10 mouse cellular contexts compared by ENCODE assay signal in the genomic region with DNA sequence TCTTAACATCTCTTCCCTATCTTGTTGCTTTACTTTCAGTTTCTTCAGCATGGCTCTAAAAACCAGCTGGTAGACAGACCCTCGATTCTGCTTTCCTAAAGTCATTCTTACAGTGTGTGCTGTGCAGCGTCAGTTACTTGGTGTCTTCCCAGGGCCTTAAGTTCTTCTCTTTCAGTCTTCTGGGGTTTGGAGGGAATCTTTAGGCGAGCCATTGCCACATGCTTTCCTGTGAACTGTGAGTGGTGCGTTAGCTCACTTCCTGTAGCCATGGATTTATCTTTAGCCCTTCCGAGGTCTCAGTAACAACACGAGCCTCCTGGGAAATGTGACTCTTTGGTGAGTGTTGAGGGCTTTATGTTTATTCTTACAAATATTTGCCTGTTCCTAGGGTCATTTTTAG.
A peak's percentile ranks its signal among the peaks of the same experiment; 100 is the strongest.
DNase-seq lines count a peak whose midpoint lies in the region; ATAC-seq and TF ChIP-seq lines count a peak whose summit lies in the region.
"Had no signal": no experiment of that assay in that cellular context is flagged by ENCODE, and none has a peak within 500 bp of the region (broad histone marks: within the 10 kb centered on the region; RNA-seq: fewer than 3 reads in every experiment).

No protein-coding gene starts in this region.

- no peaks in the 10 kb centered on the region for H3K27me3 ChIP-seq in G1E (ENCODE audit: insufficient read depth, low read length)
- no peaks in the 10 kb centered on the region for H3K27me3 ChIP-seq in myocyte (ENCODE audit: control insufficient read depth, insufficient read depth, insufficient read length)
- H3K27me3 ChIP-seq in hindbrain, embryonic 12.5 days = no peaks in the 10 kb centered on the region
- no peaks in the 10 kb centered on the region for H3K27me3 ChIP-seq in midbrain, postnatal 0 days (ENCODE audit: insufficient read depth, low read length)
- H3K27me3 ChIP-seq: Patski had no signal

- no peak overlapping the region for H3K4me3 ChIP-seq in layer of hippocampus, adult 2 months
- H3K4me3 ChIP-seq in G1E (ENCODE audit: low read depth, low read length) (no peak overlapping the region), myocyte (no peak overlapping the region)
- H3K4me3 ChIP-seq in hindbrain, embryonic 12.5 days = no peak overlapping the region
- H3K4me3 ChIP-seq in midbrain, postnatal 0 days (ENCODE audit: low read depth, low read length) = no peak overlapping the region

- peaks cover 7% of the 10 kb centered on the region for H3K4me1 ChIP-seq in G1E (ENCODE audit: insufficient read depth, low read depth, low read length)
- no peaks in the 10 kb centered on the region for H3K4me1 ChIP-seq in hindbrain, embryonic 12.5 days
- H3K4me1 ChIP-seq in midbrain, postnatal 0 days (ENCODE audit: insufficient read depth, low read length) = no peaks in the 10 kb centered on the region

- TF ChIP-seq CTCF in layer of hippocampus, adult 2 months (conservative IDR thresholded peaks at IDR 0.05) = no peak
- no peak for TF ChIP-seq CTCF in G1E (IDR thresholded peaks at IDR 0.05; ENCODE audit: low read depth, low read length)
- TF ChIP-seq CTCF in midbrain, postnatal 0 days (IDR thresholded peaks at IDR 0.05) = no peak

- peak overlapping the region; percentile 80 for H3K4me2 ChIP-seq in myocyte (ENCODE audit: low read depth)
- H3K4me2 ChIP-seq in hindbrain, embryonic 12.5 days (replicated peaks) = no peak overlapping the region
- H3K4me2 ChIP-seq in midbrain, postnatal 0 days (ENCODE audit: low read depth, low read length, poor library complexity, severe bottlenecking) = no peak overlapping the region

- 75% methylated on average over 6 of the region's 6 CpGs for WGBS in hindbrain, embryonic 12.5 days
- WGBS in midbrain, postnatal 0 days = 80% methylated on average over 6 of the region's 6 CpGs

- ATAC-seq in G1E (ENCODE audit: extremely low read depth, insufficient number of reproducible peaks, low FRiP score, poor library complexity, severe bottlenecking) = peak; percentile 60
- peak; percentile 42 to 52 for ATAC-seq in hematopoietic stem cell, adult 5-6 weeks (replicated peaks in 1 of 2; ENCODE audit: insufficient read depth in 1 of 2, low FRiP score in 2 of 2, low TSS enrichment in 1 of 2, low read depth in 1 of 2, poor library complexity in 2 of 2, severe bottlenecking in 2 of 2)
- no peak for ATAC-seq in hindbrain, embryonic 12.5 days (ENCODE audit: low FRiP score)
- no peak for ATAC-seq in midbrain, postnatal 0 days (ENCODE audit: low FRiP score)
- ATAC-seq: hindbrain, postnatal 0 days; Patski had no signal

- H3K79me2 ChIP-seq in myocyte (ENCODE audit: control insufficient read depth, insufficient read depth) = peaks cover 4% of the 10 kb centered on the region

- no peak overlapping the region for H3K9ac ChIP-seq in hindbrain, embryonic 12.5 days
- H3K9ac ChIP-seq in midbrain, postnatal 0 days (replicated peaks; ENCODE audit: low read length, poor library complexity, severe bottlenecking) = no peak overlapping the region

- TF ChIP-seq POLR2A in myocyte (IDR thresholded peaks at IDR 0.05; ENCODE audit: insufficient read length, low read depth) = no peak

- H3K36me3 ChIP-seq in G1E (replicated peaks) = peaks cover 13% of the 10 kb centered on the region
- peaks cover 15% of the 10 kb centered on the region for H3K36me3 ChIP-seq in myocyte (ENCODE audit: control insufficient read depth, insufficient read depth)
- H3K36me3 ChIP-seq in hindbrain, embryonic 12.5 days = no peaks in the 10 kb centered on the region
- no peaks in the 10 kb centered on the region for H3K36me3 ChIP-seq in midbrain, postnatal 0 days (ENCODE audit: insufficient read depth, low read length)

- DNase-seq in layer of hippocampus, adult 2 months (ENCODE audit: low spot score in 2 of 2) = no peak
- no peak for DNase-seq in layer of hippocampus, adult 11-12 months (ENCODE audit: low spot score)
- no peak for DNase-seq in G1E (ENCODE audit: low spot score)
- DNase-seq in midbrain, postnatal 0 days (ENCODE audit: low spot score) = no peak
- DNase-seq in retina, embryonic 14.5 days (ENCODE audit: low spot score) = no peak

- H3ac ChIP-seq in myocyte (ENCODE audit: control insufficient read depth, insufficient read length) = no peak overlapping the region

- H3K9me3 ChIP-seq in G1E (replicated peaks) = no peaks in the 10 kb centered on the region
- H3K9me3 ChIP-seq in hindbrain, embryonic 12.5 days (replicated peaks) = no peaks in the 10 kb centered on the region
- no peaks in the 10 kb centered on the region for H3K9me3 ChIP-seq in midbrain, postnatal 0 days (ENCODE audit: low read length)

- 0 out of 2 replicates have a peak overlapping the region, but pooled peaks have one; percentile 14 for H3K27ac ChIP-seq in layer of hippocampus, adult 2 months
- no peak overlapping the region for H3K27ac ChIP-seq in hindbrain, embryonic 12.5 days
- H3K27ac ChIP-seq in midbrain, postnatal 0 days (ENCODE audit: low read depth, low read length) = no peak overlapping the region
- H3K27ac ChIP-seq: hindbrain, postnatal 0 days had no signal

TF ChIP-seq in myocyte, 11 proteins besides CTCF, POLR2A, EP300 and RAD21:
- TF ChIP-seq CEBPB (IDR thresholded peaks at IDR 0.05; ENCODE audit: insufficient read depth, poor library complexity, severe bottlenecking) (no peak), REST (IDR thresholded peaks at IDR 0.05; ENCODE audit: insufficient read depth, insufficient read length) (no peak), MAX (IDR thresholded peaks at IDR 0.05; ENCODE audit: low read depth) (no peak), TCF3 (IDR thresholded peaks at IDR 0.05; ENCODE audit: insufficient read length, low read depth) (no peak), MYOD1 (IDR thresholded peaks at IDR 0.05; ENCODE audit: control insufficient read depth in 1 of 3, insufficient read length in 2 of 3, low read depth in 2 of 3) (no peak), E2F4 (IDR thresholded peaks at IDR 0.05; ENCODE audit: insufficient read depth) (no peak), SRF (IDR thresholded peaks at IDR 0.05; ENCODE audit: control insufficient read depth, insufficient read length, low read depth) (no peak)

Comparison
In these comparisons a context has a peak if more than half of its experiments do, and no peak if none do; other contexts are left out.
1. ATAC-seq: peak in G1E (single experiment) and hematopoietic stem cell, adult 5-6 weeks (2 of 2); none in hindbrain, embryonic 12.5 days (single experiment) and midbrain, postnatal 0 days (single experiment).